Mouse (Mus musculus): ENCODE measurements at regions not wholly inside any gene's neighbourhood (a gene's known extent, or its start where the extent isn't known, plus 50 kb on each side); places are given as distances from the start of the nearest gene placed in this dataset.

DNA sequence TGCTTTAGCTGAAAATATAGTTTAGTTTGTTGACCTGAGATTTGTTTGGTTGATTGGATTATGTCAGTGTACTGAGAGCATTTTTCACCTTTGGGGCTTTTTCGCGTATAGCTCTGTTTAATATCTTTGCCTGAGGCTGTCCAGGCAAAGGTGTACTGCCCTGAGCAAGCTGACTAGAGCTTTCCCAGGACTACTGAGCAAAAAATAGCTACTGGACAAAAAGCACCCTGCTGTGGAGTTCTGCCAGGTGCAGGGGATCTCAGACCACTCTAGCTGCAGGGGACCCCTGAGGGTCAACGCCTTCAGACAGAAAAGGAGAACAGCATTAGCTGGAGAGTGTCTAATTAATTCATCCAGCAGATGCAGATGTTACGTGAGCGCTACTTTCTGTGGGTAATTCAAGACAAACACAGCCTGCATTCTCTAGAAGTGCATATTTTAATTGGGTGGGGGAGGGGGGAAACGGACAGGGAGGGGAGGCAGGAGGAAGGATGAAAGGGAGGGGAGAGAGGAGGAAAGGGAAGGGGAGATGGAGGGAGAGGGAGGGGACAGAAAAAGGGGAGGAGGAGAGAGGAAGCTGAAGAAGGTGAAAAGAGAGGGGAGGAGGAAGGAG is 61.7 kb downstream of the Thnsl1 start:
- no peak for DNase-seq
- intact Hi-C loops (cut with DNase I): no loop called here

GRCm38 (mm10) chr2:21269989-21270846 is 64.7 kb downstream of the Thnsl1 start:
- DNase-seq: peak; percentile 6 to 18
- intact Hi-C loops (cut with DNase I): no loop called here

DNA sequence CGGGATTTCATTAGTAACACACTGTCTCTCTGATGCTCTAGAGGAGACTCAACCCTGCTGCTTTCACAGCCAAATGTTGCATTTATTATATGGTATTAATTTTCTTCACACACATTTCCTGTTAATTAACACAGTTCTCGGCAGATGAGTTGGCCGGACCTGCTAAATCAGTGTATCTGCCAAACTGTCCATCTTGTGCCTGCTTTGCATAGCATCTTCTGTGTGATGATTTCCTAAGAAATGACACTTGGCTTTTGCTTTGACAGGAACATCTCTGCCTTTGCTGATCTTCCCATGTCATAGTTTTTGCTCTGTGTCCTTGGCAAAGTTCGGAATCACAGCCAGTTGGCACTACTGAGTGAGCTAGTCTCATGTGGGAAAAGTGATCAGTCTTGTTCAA is 67.9 kb downstream of the Thnsl1 start:
- intact Hi-C loops (cut with DNase I): no loop called here
- DNase-seq: no peak

DNA sequence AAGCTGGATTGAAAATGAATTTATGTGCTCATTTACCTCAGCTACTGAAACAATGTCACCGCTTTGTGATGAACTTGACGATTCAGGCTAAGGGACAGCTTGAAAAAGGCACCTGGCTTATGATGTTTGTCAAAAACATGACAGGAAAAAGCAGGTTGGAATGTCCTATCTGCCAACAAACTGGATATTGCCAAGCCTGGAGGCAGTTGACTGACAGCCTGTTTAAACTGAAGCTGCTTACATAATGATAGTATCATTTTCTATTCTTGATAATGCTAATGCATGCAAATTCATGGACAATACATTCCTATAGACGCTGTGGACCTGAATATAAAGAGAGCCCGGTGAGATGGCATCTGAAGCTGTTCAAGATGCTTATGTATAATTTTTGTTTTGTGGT is 69.8 kb downstream of the Thnsl1 start:
- intact Hi-C loops (cut with DNase I): no loop called here
- no peak for DNase-seq

- DNase-seq: peak; percentile 78 to 86
- intact Hi-C loops (cut with DNase I): loop anchor here (2.0 to 5.0 kb wide), 2 partner anchors 628 to 646 kb away; no protein-coding TSS in a partner anchor
Measured at GRCm38 (mm10) chr2:21280794-21281420, 75.4 kb downstream of the Thnsl1 start.

DNA sequence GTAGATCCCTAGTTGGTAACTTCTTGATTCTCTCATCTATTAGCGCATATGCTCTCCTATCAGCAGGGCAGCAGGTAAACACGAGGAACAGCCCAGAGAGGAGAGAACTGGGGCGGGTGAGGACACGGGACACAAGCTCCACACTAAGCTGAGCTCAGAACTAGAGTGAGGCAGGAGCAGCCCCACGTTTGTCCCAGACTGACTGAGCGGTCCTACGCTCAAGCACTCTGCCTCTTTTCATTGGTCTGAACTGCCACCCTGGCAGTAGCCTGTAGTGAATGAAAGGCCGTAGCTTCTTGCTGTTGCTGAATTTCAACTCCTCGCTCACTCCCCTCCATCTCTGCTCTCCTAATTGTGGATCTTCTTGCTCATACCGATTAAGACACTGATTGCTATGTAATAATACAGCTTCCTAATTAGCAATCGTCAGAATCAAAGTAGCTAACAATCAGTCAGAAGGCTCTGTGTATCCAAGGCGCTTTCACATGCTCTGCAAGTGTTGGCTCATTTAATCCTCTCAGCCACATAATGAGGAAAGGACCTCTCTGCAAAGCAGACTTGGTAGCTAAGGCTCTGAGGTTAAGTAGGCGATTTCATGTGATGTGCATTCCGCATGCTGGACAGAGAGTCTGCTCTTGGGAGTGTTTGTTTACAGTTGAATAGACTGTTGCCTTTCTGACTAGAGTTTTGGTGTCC is 77.1 kb downstream of the Thnsl1 start:
- intact Hi-C loops (cut with DNase I): loop anchor here (5.0 kb wide), 1 partner anchor 645 kb away; no protein-coding TSS in a partner anchor
- no peak for DNase-seq

GRCm38 (mm10) chr2:21284881-21285280 is 79.4 kb downstream of the Thnsl1 start:
- intact Hi-C loops (cut with DNase I): loop anchor here (5.0 kb wide), 1 partner anchor 642 kb away; no protein-coding TSS in a partner anchor

DNA sequence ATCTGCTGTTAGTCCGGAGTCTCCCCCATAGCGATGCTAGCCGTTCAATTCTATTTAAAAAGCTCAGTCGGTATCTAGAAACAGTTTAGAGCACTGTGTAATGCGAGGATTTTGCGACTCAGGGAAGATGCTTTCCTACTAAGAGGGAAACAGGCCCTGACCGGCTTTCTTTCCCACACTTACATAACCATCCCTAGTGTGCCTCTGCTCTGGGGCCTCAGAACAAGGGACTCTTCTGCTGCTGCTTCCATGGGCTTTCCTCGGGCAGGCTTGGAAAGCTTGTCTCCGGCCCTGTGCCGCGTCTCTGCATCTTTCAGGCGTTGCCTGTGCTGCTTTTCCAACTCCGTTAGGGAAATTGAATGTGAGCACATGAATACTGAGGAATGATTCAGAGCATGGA is 79.6 kb upstream of the Gpr158 start:
- intact Hi-C loops (cut with DNase I): no loop called here
- DNase-seq: no peak

More at GRCm38 (mm10) chr2:21284881-21285280, 79.4 kb downstream of the Thnsl1 start:
- DNase-seq: no peak

DNA sequence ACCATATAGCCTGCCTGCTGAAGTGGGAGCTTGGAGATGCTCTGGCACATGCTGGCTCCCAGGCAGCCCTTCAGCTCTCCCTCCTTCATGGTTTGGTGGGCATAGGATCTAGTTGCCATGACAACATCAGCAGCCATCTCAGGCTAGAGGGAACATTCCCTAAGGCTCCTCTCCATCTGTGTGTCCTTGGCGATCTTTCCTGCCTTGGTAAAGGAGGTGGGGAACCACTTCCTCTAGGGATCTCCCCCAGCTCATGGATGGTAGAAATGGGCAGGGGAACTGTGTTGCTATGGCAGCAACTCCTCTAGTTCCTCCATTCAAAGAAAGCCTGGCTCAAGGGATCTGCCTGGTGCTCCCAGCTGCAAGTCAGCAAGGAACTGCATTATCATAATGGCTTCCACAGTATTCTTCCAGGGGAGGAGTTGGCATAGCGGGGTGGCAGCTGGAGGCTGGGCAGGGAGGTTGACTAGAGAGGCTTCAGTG is 74.6 kb upstream of the Gpr158 start:
- intact Hi-C loops (cut with DNase I): no loop called here
- DNase-seq: no peak

- intact Hi-C loops (cut with DNase I): no loop called here
- DNase-seq: no peak
Measured at GRCm38 (mm10) chr2:21294002-21294401, 73.3 kb upstream of the Gpr158 start.

- intact Hi-C loops (cut with DNase I): no loop called here
- peak in 1 of 2 experiments; percentile 8 for DNase-seq
Measured at GRCm38 (mm10) chr2:21299681-21300080, 67.7 kb upstream of the Gpr158 start.

All from heart, postnatal 14 days (tissue).